Mouse (Mus musculus) T-helper 2 cell (primary cell): ENCODE data around the gene Btbd8.

Experiments
- in situ Hi-C: fragments of 300-600 bp; cut with MboI, MseI; formaldehyde crosslinking; loops from one replicate; pipeline ENCODE4 v1.15.1; 2025; ENCODE audit warnings: high pct_unique_total_duplicates

Gene Btbd8

GRCm38 (mm10) chr5:107449620-107450019, 11.8 kb downstream of the Btbd8 start:
- in situ Hi-C loops = no loop called here

- in situ Hi-C loops = no loop called here
These were observed 12.5 kb downstream of the Btbd8 start for GRCm38 (mm10) chr5:107450299-107450698.

GRCm38 (mm10) chr5:107462147-107463076, 24.6 kb downstream of the Btbd8 start:
- in situ Hi-C loops = no loop called here

- in situ Hi-C loops = no loop called here
These were observed 28.7 kb downstream of the Btbd8 start for GRCm38 (mm10) chr5:107466501-107466900.

GRCm38 (mm10) chr5:107467098-107467497, 29.3 kb downstream of the Btbd8 start:
- in situ Hi-C loops = no loop called here

- in situ Hi-C loops = no loop called here
These were observed 33.0 kb downstream of the Btbd8 start for GRCm38 (mm10) chr5:107470600-107471329.

GRCm38 (mm10) chr5:107480194-107480593, 42.4 kb downstream of the Btbd8 start:
- in situ Hi-C loops = no loop called here

- in situ Hi-C loops = no loop called here
These were observed 51.2 kb downstream of the Btbd8 start for GRCm38 (mm10) chr5:107488996-107489395.

GRCm38 (mm10) chr5:107491036-107491435, 53.2 kb downstream of the Btbd8 start:
- in situ Hi-C loops = no loop called here

GRCm38 (mm10) chr5:107492471-107492870, 54.7 kb downstream of the Btbd8 start:
- in situ Hi-C loops = no loop called here

GRCm38 (mm10) chr5:107494759-107495158, 57.0 kb downstream of the Btbd8 start:
- in situ Hi-C loops = no loop called here

GRCm38 (mm10) chr5:107496047-107496446, 58.2 kb downstream of the Btbd8 start:
- in situ Hi-C loops = no loop called here

- in situ Hi-C loops = no loop called here
These were observed 60.0 kb downstream of the Btbd8 start for GRCm38 (mm10) chr5:107497519-107498501.

- in situ Hi-C loops = no loop called here
These were observed 61.1 kb downstream of the Btbd8 start for GRCm38 (mm10) chr5:107498806-107499310.

GRCm38 (mm10) chr5:107499891-107500535, 62.2 kb downstream of the Btbd8 start:
- in situ Hi-C loops = loop anchor here (10.0 kb wide), 1 partner anchor 145 kb away; no protein-coding TSS in a partner anchor

- in situ Hi-C loops = loop anchor here (10.0 kb wide), 1 partner anchor 146 kb away; no protein-coding TSS in a partner anchor
These were observed 62.9 kb downstream of the Btbd8 start for GRCm38 (mm10) chr5:107500741-107501140.

GRCm38 (mm10) chr5:107507321-107507720, 69.5 kb downstream of the Btbd8 start, which contains the start of gene Gm42669:
Gene Gm42669 (plus strand): TSS chr5:107507621.
- in situ Hi-C loops = loop anchor here (10.0 kb wide), 1 partner anchor 153 kb away; no protein-coding TSS in a partner anchor

GRCm38 (mm10) chr5:107510503-107510902, 72.7 kb downstream of the Btbd8 start:
- in situ Hi-C loops = no loop called here

- in situ Hi-C loops = no loop called here
These were observed 73.5 kb downstream of the Btbd8 start for GRCm38 (mm10) chr5:107511326-107511725.

- in situ Hi-C loops = no loop called here
These were observed 75.8 kb downstream of the Btbd8 start for GRCm38 (mm10) chr5:107513583-107513982.
